Mouse (Mus musculus): ENCODE measurements around the gene Hectd2. TPM values are rescaled to one million over a fixed set of nuclear protein-coding genes. Genes with fewer than 3 reads are reported as not detected.

Gene Hectd2
- 7.5 TPM for polyA plus RNA-seq (2014; fragmentation: Illumina TruSeq; extraction: RNeasy Lipid Tissue Mini Kit (QIAGEN cat#74804); ENCODE audit: low read depth, low replicate concordance)

GRCm38 (mm10) chr19:36554046-36554784 lies at the start of gene Hectd2:
TSS of gene Hectd2 (plus strand) at chr19:36554639.

Other genes with a start within 250 kb of the Hectd2 start
- gene Pcgf5, start 206.3 kb upstream of the Hectd2 start, polyA plus RNA-seq (2014; fragmentation: Illumina TruSeq; extraction: RNeasy Lipid Tissue Mini Kit (QIAGEN cat#74804); ENCODE audit: low read depth, low replicate concordance) = 73.8 TPM
- 10.3 TPM for gene Ppp1r3c, start 182.0 kb downstream of the Hectd2 start, polyA plus RNA-seq (2014; fragmentation: Illumina TruSeq; extraction: RNeasy Lipid Tissue Mini Kit (QIAGEN cat#74804); ENCODE audit: low read depth, low replicate concordance)

All from sigmoid colon, adult 10 weeks (tissue).